Comparison of ENCODE assay signal across 28 mouse cellular contexts in the genomic region with DNA sequence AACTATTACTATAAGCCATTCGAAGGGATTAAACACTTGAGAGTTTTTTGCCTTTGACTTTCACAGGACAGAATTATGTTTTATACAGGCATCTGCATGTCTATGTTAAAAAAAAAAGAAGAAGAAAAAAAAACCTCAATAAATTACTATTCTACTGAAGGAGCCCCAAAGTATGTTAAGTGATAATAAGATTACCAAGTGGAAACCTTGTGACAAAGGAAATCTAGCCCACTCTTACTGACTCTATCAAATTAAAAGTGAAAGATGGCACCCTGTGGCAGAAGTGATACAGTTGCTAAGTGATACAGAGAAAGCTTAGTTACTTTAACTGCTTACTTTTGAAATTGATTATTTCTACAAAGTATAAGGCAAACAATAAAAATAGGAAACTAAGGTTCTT. TPM values are rescaled to one million over a fixed set of nuclear protein-coding genes. Genes with fewer than 3 reads are reported as not detected.
A peak's percentile ranks its signal among the peaks of the same experiment; 100 is the strongest.
DNase-seq lines count a peak whose midpoint lies in the region; ATAC-seq and TF ChIP-seq lines count a peak whose summit lies in the region.
"Had no signal": no experiment of that assay in that cellular context is flagged by ENCODE, and none has a peak within 500 bp of the region (broad histone marks: within the 10 kb centered on the region; RNA-seq: fewer than 3 reads in every experiment).

No protein-coding gene starts in this region.

- no peak for ATAC-seq in heart, embryonic 12.5 days (ENCODE audit: insufficient number of reproducible peaks, low FRiP score)
- ATAC-seq in kidney, embryonic 15.5 days (replicated peaks; ENCODE audit: low FRiP score), result no peak
- ATAC-seq in megakaryocyte-erythroid progenitor cell, adult 5-6 weeks (replicated peaks; ENCODE audit: low FRiP score, low TSS enrichment, poor library complexity, severe bottlenecking), result peak; percentile 32
- ATAC-seq: forebrain, embryonic 15.5 days had no signal

- no peaks in the 10 kb centered on the region for H3K27me3 ChIP-seq in heart, embryonic 12.5 days (replicated peaks)
- H3K27me3 ChIP-seq in kidney, embryonic 15.5 days, result no peaks in the 10 kb centered on the region
- H3K27me3 ChIP-seq in testis, adult 2 months (ENCODE audit: control insufficient read depth, insufficient read depth, low read length), result no peaks in the 10 kb centered on the region
- H3K27me3 ChIP-seq: forebrain, embryonic 15.5 days; liver, embryonic 12.5 days had no signal

- H3K4me1 ChIP-seq in heart, embryonic 12.5 days (replicated peaks), result peaks cover 25% of the 10 kb centered on the region
- peaks cover 22% of the 10 kb centered on the region for H3K4me1 ChIP-seq in kidney, embryonic 15.5 days
- peaks cover 19% of the 10 kb centered on the region for H3K4me1 ChIP-seq in testis, adult 2 months (ENCODE audit: control insufficient read depth, insufficient read depth, low read length)

- peak overlapping the region; percentile 56 for H3K4me2 ChIP-seq in heart, embryonic 12.5 days
- H3K4me2 ChIP-seq in kidney, embryonic 15.5 days, result 0 out of 2 replicates have a peak overlapping the region, but pooled peaks have one; percentile 31
- H3K4me2 ChIP-seq: forebrain, embryonic 15.5 days had no signal

- H3K27ac ChIP-seq in heart, embryonic 12.5 days (ENCODE audit: poor library complexity, severe bottlenecking), result no peak overlapping the region
- peak overlapping the region; percentile 63; the same call in 1 of the 2 replicates for H3K27ac ChIP-seq in kidney, embryonic 15.5 days
- H3K27ac ChIP-seq in testis, adult 2 months (ENCODE audit: control insufficient read depth, insufficient read depth, low read depth, low read length), result peak overlapping the region; percentile 91
- H3K27ac ChIP-seq: forebrain, embryonic 15.5 days; liver, embryonic 12.5 days; macrophage; stomach, postnatal 0 days had no signal

- 85% methylated on average over 1 of the region's 1 CpGs for WGBS in heart, embryonic 12.5 days
- 96% methylated on average over 1 of the region's 1 CpGs for WGBS in kidney, embryonic 15.5 days

- H3K9ac ChIP-seq in heart, embryonic 12.5 days, result no peak overlapping the region
- H3K9ac ChIP-seq in kidney, embryonic 15.5 days, result no peak overlapping the region
- H3K9ac ChIP-seq: forebrain, embryonic 15.5 days; hindbrain, embryonic 14.5 days; liver, embryonic 12.5 days had no signal

- TF ChIP-seq POLR2A in testis, adult 2 months (IDR thresholded peaks at IDR 0.05; ENCODE audit: control insufficient read depth, low read depth, low read length), result no peak

- no peak for DNase-seq in heart, adult 18-20 months
- DNase-seq in kidney, postnatal 14 days, result no peak
- no peak for DNase-seq in testis, postnatal 14 days (ENCODE audit: low spot score)
- DNase-seq in adrenal gland, adult 2 months, result no peak
- DNase-seq: adrenal gland, postnatal 36 days; cerebellum, adult 18-20 months; gastrocnemius, postnatal 25 days; kidney, adult 9 months; left cerebral cortex, postnatal 4 days; lung, adult 2 months; lung, postnatal 10 days; right cerebral cortex, adult 18-20 months; right cerebral cortex, postnatal 4 days; thymus, postnatal 4 days had no signal

- peaks cover 21% of the 10 kb centered on the region for H3K36me3 ChIP-seq in heart, embryonic 12.5 days
- H3K36me3 ChIP-seq in kidney, embryonic 15.5 days, result peaks cover 16% of the 10 kb centered on the region
- no peaks in the 10 kb centered on the region for H3K36me3 ChIP-seq in testis, adult 2 months (ENCODE audit: control insufficient read depth, insufficient read depth, low read length)
- H3K36me3 ChIP-seq: forebrain, embryonic 15.5 days had no signal

- no peak overlapping the region for H3K4me3 ChIP-seq in heart, embryonic 12.5 days
- no peak overlapping the region for H3K4me3 ChIP-seq in kidney, embryonic 15.5 days (replicated peaks)
- no peak overlapping the region for H3K4me3 ChIP-seq in testis, adult 2 months (ENCODE audit: control insufficient read depth, low read depth, low read length)
- H3K4me3 ChIP-seq: forebrain, embryonic 15.5 days; liver, embryonic 12.5 days had no signal

- H3K9me3 ChIP-seq in heart, embryonic 12.5 days (replicated peaks), result 0 out of 2 replicates have a peak, but pooled peaks cover under 1% of the 10 kb centered on the region
- no peaks in the 10 kb centered on the region; the same call in 1 of the 2 replicates for H3K9me3 ChIP-seq in kidney, embryonic 15.5 days (replicated peaks)
- H3K9me3 ChIP-seq: forebrain, embryonic 15.5 days; liver, embryonic 12.5 days had no signal

- TF ChIP-seq CTCF in testis, adult 2 months (IDR thresholded peaks at IDR 0.05; ENCODE audit: control insufficient read depth, insufficient read depth, insufficient replicate concordance, low read depth, low read length), result no peak

RNA-seq across cellular contexts. Expression of a gene that starts 5.0 kb away (rescaled TPM):
- 22.3 and 23.8 TPM in 2 replicates for polyA plus RNA-seq in heart, embryonic 12.5 days (2016; fragmentation: Nextera tagmentation; extraction: Ambion mirVana)
- total RNA-seq in heart, adult 18-20 months (2021), result 10 to 100 TPM; 12.9 to 17.3 TPM
- polyA plus RNA-seq in kidney, embryonic 15.5 days (2015; fragmentation: Nextera tagmentation; extraction: Ambion mirVana), result 29.6 and 31.7 TPM in 2 replicates
- polyA plus RNA-seq in testis, adult 2 months (2012; rRNA removed), result 4.4 and 4.7 TPM in 2 replicates
- total RNA-seq in megakaryocyte-erythroid progenitor cell, adult 5-6 weeks (2014; fragmentation: Nextera tagmentation), result 26.7 and 28.0 TPM in 2 replicates
- 44.5 and 49.0 TPM in 2 replicates for total RNA-seq in megakaryocyte-erythroid progenitor cell, adult 5-6 weeks (2017)
- total RNA-seq in adrenal gland, adult 2 months (2021), result 10 to 100 TPM; 14.2 to 14.3 TPM
- 0.52 and 1.2 TPM in 2 replicates for polyA plus RNA-seq in adrenal gland, adult 2 months (2012; rRNA removed)

RNA-seq across cellular contexts. Expression of a gene that starts 29.6 kb away (rescaled TPM):
- 17.6 and 20.0 TPM in 2 replicates for polyA plus RNA-seq in heart, embryonic 12.5 days (2016; fragmentation: Nextera tagmentation; extraction: Ambion mirVana)
- 10 to 100 TPM; 19.9 to 24.1 TPM for total RNA-seq in heart, adult 18-20 months (2021)
- 25.2 and 28.1 TPM in 2 replicates for polyA plus RNA-seq in kidney, embryonic 15.5 days (2015; fragmentation: Nextera tagmentation; extraction: Ambion mirVana)
- polyA plus RNA-seq in testis, adult 2 months (2012; rRNA removed), result 5.2 and 6.6 TPM in 2 replicates
- 24.4 and 31.2 TPM in 2 replicates for total RNA-seq in megakaryocyte-erythroid progenitor cell, adult 5-6 weeks (2014; fragmentation: Nextera tagmentation)
- total RNA-seq in megakaryocyte-erythroid progenitor cell, adult 5-6 weeks (2017), result 29.7 and 43.5 TPM in 2 replicates
- 10 to 100 TPM; 16.4 to 21.9 TPM for total RNA-seq in adrenal gland, adult 2 months (2021)
- 3.2 TPM in 2 replicates for polyA plus RNA-seq in adrenal gland, adult 2 months (2012; rRNA removed)

RNA-seq across cellular contexts. Expression of a gene that starts 41.8 kb away (rescaled TPM):
- 0.13 TPM in 1 of 2 replicates, not detected in the other for polyA plus RNA-seq in heart, embryonic 12.5 days (2016; fragmentation: Nextera tagmentation; extraction: Ambion mirVana)
- total RNA-seq in heart, adult 18-20 months (2021), result not detected
- polyA plus RNA-seq in kidney, embryonic 15.5 days (2015; fragmentation: Nextera tagmentation; extraction: Ambion mirVana), result 0.71 and 1.2 TPM in 2 replicates
- not detected in 2 replicates for polyA plus RNA-seq in testis, adult 2 months (2012; rRNA removed)
- total RNA-seq in megakaryocyte-erythroid progenitor cell, adult 5-6 weeks (2014; fragmentation: Nextera tagmentation), result not detected in 2 replicates
- not detected in 2 replicates for total RNA-seq in megakaryocyte-erythroid progenitor cell, adult 5-6 weeks (2017)
- total RNA-seq in adrenal gland, adult 2 months (2021), result not detected
- polyA plus RNA-seq in adrenal gland, adult 2 months (2012; rRNA removed), result 0.12 TPM in 1 of 2 replicates, not detected in the other
- total RNA-seq: adrenal gland, adult 18-20 months; adrenal gland, postnatal 36 days; common myeloid progenitor, adult 5-6 weeks; gastrocnemius, adult 18-20 months; monocyte, adult 5-6 weeks had no signal
- polyA plus RNA-seq: liver, embryonic 12.5 days; lung, adult 2 months; macrophage; spleen, adult 2 months; stomach, postnatal 0 days had no signal
